Mouse (Mus musculus) stomach, embryonic 14.5 days (tissue): ENCODE data around the gene Mrps21. TPM values are rescaled to one million over a fixed set of nuclear protein-coding genes. Genes with fewer than 3 reads are reported as not detected.
A peak's percentile ranks its signal among the peaks of the same experiment; 100 is the strongest.
"Not testable (repeated sequence)": the region's sequence is repeated elsewhere in the genome, so short reads cannot be mapped to it uniquely, and the experiment has no call there.

ENCODE experiments used
- ATAC-seq: fragments of 200-750 bp; cut with Nextera tagmentation; 2 replicates; pipeline ENCODE4 v1.8.0; 2017; ENCODE audit warnings: low read depth, moderate TSS enrichment; ENCODE audit not compliant: insufficient number of reproducible peaks, insufficient read depth, low FRiP score
- H3K27ac ChIP-seq: fragments of 300-500 bp; sonication (generic); 2 replicates; pipeline ENCODE4 v1.5.1; 2014; ENCODE audit warnings: mild to moderate bottlenecking, low read length, moderate library complexity, mixed read lengths
- H3K27me3 ChIP-seq: fragments of 300-500 bp; sonication (generic); 2 replicates; pipeline ENCODE4 v1.6.1; 2014; ENCODE audit warnings: low read length, control low read depth, mixed read lengths; ENCODE audit not compliant: control insufficient read depth, insufficient read depth
- H3K36me3 ChIP-seq: fragments of 300-500 bp; sonication (generic); 2 replicates; pipeline ENCODE4 v1.6.1; 2014; ENCODE audit warnings: mild to moderate bottlenecking, control low read depth, low read length, moderate library complexity, mixed read lengths; ENCODE audit not compliant: control insufficient read depth, insufficient read depth
- H3K4me1 ChIP-seq: fragments of 300-500 bp; sonication (generic); 2 replicates; pipeline ENCODE4 v1.6.1; 2014; ENCODE audit warnings: low read length, control low read depth, mixed read lengths; ENCODE audit not compliant: control insufficient read depth, insufficient read depth
- H3K4me2 ChIP-seq: fragments of 300-500 bp; sonication (generic); replicated peaks from 2 replicates; pipeline ENCODE4 v1.6.1; 2014; ENCODE audit warnings: low read depth, low read length, control low read depth
- H3K4me3 ChIP-seq: fragments of 300-500 bp; sonication (generic); 2 replicates; pipeline ENCODE4 v1.5.1; 2014; ENCODE audit warnings: low read depth, low read length, control low read depth
- H3K9ac ChIP-seq: fragments of 300-500 bp; sonication (generic); replicated peaks from 2 replicates; pipeline ENCODE4 v1.6.1; 2014; ENCODE audit warnings: low read depth, mild to moderate bottlenecking, control low read depth, low read length, moderate library complexity, mixed read lengths
- H3K9me3 ChIP-seq: fragments of 300-500 bp; sonication (generic); 2 replicates; pipeline ENCODE4 v1.6.1; 2016; ENCODE audit warnings: low read depth, low read length, control low read depth; ENCODE audit not compliant: control insufficient read depth
- WGBS: fragments of 180-500 bp; shearing (Covaris S2); extraction: QIAGEN DNeasy Blood & Tissue Kit; methylation state at CpG from one replicate; pipeline ENCODE4 v1.1.7; 2014; 5-methylcytosine and 5-hydroxymethylcytosine counted together
- polyA plus RNA-seq: library from polyadenylated mRNA; unstranded; fragments of >200 nt; fragmentation: Nextera tagmentation; extraction: Ambion mirVana; gene quantifications from 2 replicates; pipeline ENCODE4 v1.2.1, GENCODE M21; 2014

The Mrps21 gene
- polyA plus RNA-seq: 339 and 352 TPM in 2 replicates

- H3K36me3 ChIP-seq: peaks cover 16% of the 10 kb centered on the region; the same call in 1 of the 2 replicates
- peak within 1 kb of the TSS; percentile 81 for H3K9ac ChIP-seq
- H3K9me3 ChIP-seq: no peaks in the 10 kb centered on the region
- peaks cover 13% of the 10 kb centered on the region for H3K4me1 ChIP-seq
- peak within 1 kb of the TSS; percentile 74 for H3K4me3 ChIP-seq
- peak; percentile 92 for ATAC-seq
- WGBS: under 1% methylated on average over 33 of the region's 33 CpGs
- peak within 1 kb of the TSS; percentile 74 for H3K27ac ChIP-seq
- no peaks in the 10 kb centered on the region for H3K27me3 ChIP-seq
- peak within 1 kb of the TSS; percentile 71 for H3K4me2 ChIP-seq
These were observed at the start of gene Mrps21 for GRCm38 (mm10) chr3:95871392-95871867. Gene Mrps21 (minus strand): TSS chr3:95871519.

- not testable (repeated sequence) for H3K27ac ChIP-seq, H3K9ac ChIP-seq, H3K4me3 ChIP-seq, H3K4me1 ChIP-seq, H3K36me3 ChIP-seq, H3K4me2 ChIP-seq, H3K27me3 ChIP-seq, ATAC-seq, H3K9me3 ChIP-seq
- 53% methylated on average over 2 of the region's 2 CpGs for WGBS
These were observed 49.2 kb upstream of the Mrps21 start for GRCm38 (mm10) chr3:95920532-95920931.

- Histone ChIP-seq H3K9ac (no peak overlapping the region), H3K36me3 (no peaks in the 10 kb centered on the region), H3K4me1 (no peaks in the 10 kb centered on the region), H3K4me2 (no peak overlapping the region), H3K4me3 (no peak overlapping the region), H3K9me3 (no peaks in the 10 kb centered on the region), H3K27ac (no peak overlapping the region), H3K27me3 (no peaks in the 10 kb centered on the region)
- no peak for ATAC-seq
- 68% methylated on average over 7 of the region's 7 CpGs for WGBS
These were observed 45.4 kb upstream of the Mrps21 start for GRCm38 (mm10) chr3:95916760-95917159.

GRCm38 (mm10) chr3:95914706-95915105 lies 43.4 kb upstream of the Mrps21 start:
- Histone ChIP-seq H3K4me1 (no peaks in the 10 kb centered on the region), H3K9me3 (no peaks in the 10 kb centered on the region), H3K27me3 (no peaks in the 10 kb centered on the region), H3K4me3 (no peak overlapping the region), H3K36me3 (no peaks in the 10 kb centered on the region), H3K4me2 (no peak overlapping the region), H3K9ac (no peak overlapping the region), H3K27ac (no peak overlapping the region)
- WGBS: 84% methylated on average over 4 of the region's 4 CpGs
- no peak for ATAC-seq

GRCm38 (mm10) chr3:95907613-95908012 lies 36.3 kb upstream of the Mrps21 start:
- Histone ChIP-seq H3K4me1 (peaks cover 29% of the 10 kb centered on the region), H3K9me3 (no peaks in the 10 kb centered on the region), H3K36me3 (no peaks in the 10 kb centered on the region), H3K27ac (no peak overlapping the region), H3K4me2 (no peak overlapping the region), H3K9ac (no peak overlapping the region), H3K4me3 (no peak overlapping the region), H3K27me3 (no peaks in the 10 kb centered on the region)
- WGBS: 51% methylated on average over 4 of the region's 4 CpGs
- no peak for ATAC-seq

GRCm38 (mm10) chr3:95906860-95907259 lies 35.5 kb upstream of the Mrps21 start:
- Histone ChIP-seq H3K4me3 (peak overlapping the region; percentile 9; the same call in 1 of the 2 replicates), H3K27ac (no peak overlapping the region), H3K9ac (no peak overlapping the region), H3K36me3 (no peaks in the 10 kb centered on the region), H3K27me3 (no peaks in the 10 kb centered on the region), H3K4me1 (peaks cover 29% of the 10 kb centered on the region), H3K9me3 (no peaks in the 10 kb centered on the region), H3K4me2 (peak overlapping the region; percentile 73)
- under 1% methylated on average over 12 of the region's 12 CpGs for WGBS
- no peak for ATAC-seq

GRCm38 (mm10) chr3:95905940-95906492 lies 34.7 kb upstream of the Mrps21 start:
- H3K27ac ChIP-seq: no peak overlapping the region
- peaks cover 29% of the 10 kb centered on the region for H3K4me1 ChIP-seq
- no peaks in the 10 kb centered on the region for H3K36me3 ChIP-seq
- 0 out of 2 replicates have a peak, but pooled peaks have one; percentile 51 for ATAC-seq
- H3K4me3 ChIP-seq: peak overlapping the region; percentile 29
- WGBS: 1% methylated on average over 12 of the region's 12 CpGs
- no peak overlapping the region; the same call in 1 of the 2 replicates for H3K9ac ChIP-seq
- H3K9me3 ChIP-seq: no peaks in the 10 kb centered on the region
- no peaks in the 10 kb centered on the region for H3K27me3 ChIP-seq
- peak overlapping the region; percentile 73 for H3K4me2 ChIP-seq

GRCm38 (mm10) chr3:95905146-95905939 lies 34.0 kb upstream of the Mrps21 start:
- 0 out of 2 replicates have a peak overlapping the region, but pooled peaks have one; percentile 3 for H3K9ac ChIP-seq
- H3K4me3 ChIP-seq: peak overlapping the region; percentile 29
- H3K9me3 ChIP-seq: no peaks in the 10 kb centered on the region
- H3K27ac ChIP-seq: no peak overlapping the region
- ATAC-seq: peak; percentile 59
- H3K4me1 ChIP-seq: peaks cover 29% of the 10 kb centered on the region
- H3K27me3 ChIP-seq: no peaks in the 10 kb centered on the region
- 1% methylated on average over 18 of the region's 18 CpGs for whole genome bisulfite sequencing
- peak overlapping the region; percentile 73 for H3K4me2 ChIP-seq
- H3K36me3 ChIP-seq: no peaks in the 10 kb centered on the region
